Mouse (Mus musculus) left cerebral cortex, postnatal 25 days (tissue): Measurements from ENCODE around the gene Olfr464. TPM values are rescaled to one million over a fixed set of nuclear protein-coding genes. Genes with fewer than 3 reads are reported as not detected.
"Not testable (repeated sequence)": the region's sequence is repeated elsewhere in the genome, so short reads cannot be mapped to it uniquely, and the experiment has no call there.

Experiments used
- DNase-seq, 2 experiments: peaks; one replicate each; pipeline ENCODE4 v3.0.0; 2022; ENCODE audit warnings: low spot score in 2 of 2, mixed read lengths in 1 of 2
- intact Hi-C: fragments of 180-260 bp; cut with DNase I; formaldehyde crosslinking; loops from one replicate; pipeline ENCODE4 v1.15.1; 2025
- total RNA-seq, 2 experiments: library from RNA; stranded (reverse); gene quantifications; 2 replicates each; pipeline ENCODE4 v1.2.3; 2021

Olfr464 gene
- total RNA-seq, 2 experiments from 2014 or later, result 3.0 to 3.7 TPM

DNA sequence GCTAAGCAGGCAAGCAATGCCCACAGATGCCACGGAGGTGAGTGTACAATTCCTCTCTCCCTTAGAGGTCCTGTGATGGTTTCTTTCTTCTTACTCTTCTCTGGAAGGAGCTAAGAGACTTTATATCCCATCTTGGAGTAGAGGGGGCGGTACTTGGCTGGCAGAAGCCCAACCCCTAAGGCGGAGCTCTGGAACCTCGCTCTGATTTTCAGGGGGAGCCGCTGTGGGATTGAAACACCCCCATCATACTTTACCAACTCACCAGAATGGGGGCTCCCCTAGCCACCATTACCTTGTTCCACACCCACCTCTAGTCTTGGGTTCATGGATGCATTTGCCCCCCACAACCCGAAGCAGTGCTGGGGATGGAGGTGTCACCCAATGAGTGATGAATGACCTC, 45.3 kb downstream of the Olfr464 start, which contains the start of gene Epx:
Epx (minus strand) TSS at position 101 of the 400 bp plus-strand sequence.
- intact Hi-C loops, result no loop called here
- DNase-seq, result no peak

DNA sequence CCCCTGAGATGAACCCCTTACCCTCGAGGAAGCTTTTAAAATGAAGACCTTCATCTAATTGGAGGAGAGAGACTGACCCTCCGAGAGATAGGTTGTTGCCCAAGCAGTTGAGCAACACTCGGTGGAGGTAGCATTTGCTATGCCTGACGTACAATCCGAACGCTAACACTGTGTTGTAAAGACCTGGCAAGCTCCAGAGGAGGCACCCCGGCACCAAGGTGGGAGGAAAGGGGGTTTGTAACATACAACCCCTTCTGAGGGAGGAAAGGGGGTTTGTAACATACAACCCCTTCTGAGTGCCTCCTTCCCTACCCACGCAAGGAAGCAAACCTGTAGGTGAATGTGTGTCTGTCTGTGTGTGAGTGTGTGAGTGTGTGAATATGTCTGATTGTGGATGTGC, 49.0 kb downstream of the Olfr464 start:
- intact Hi-C loops, result loop anchor here (5.0 kb wide), 1 partner anchor 86 kb away; no protein-coding TSS in a partner anchor
- DNase-seq, result no peak

DNA sequence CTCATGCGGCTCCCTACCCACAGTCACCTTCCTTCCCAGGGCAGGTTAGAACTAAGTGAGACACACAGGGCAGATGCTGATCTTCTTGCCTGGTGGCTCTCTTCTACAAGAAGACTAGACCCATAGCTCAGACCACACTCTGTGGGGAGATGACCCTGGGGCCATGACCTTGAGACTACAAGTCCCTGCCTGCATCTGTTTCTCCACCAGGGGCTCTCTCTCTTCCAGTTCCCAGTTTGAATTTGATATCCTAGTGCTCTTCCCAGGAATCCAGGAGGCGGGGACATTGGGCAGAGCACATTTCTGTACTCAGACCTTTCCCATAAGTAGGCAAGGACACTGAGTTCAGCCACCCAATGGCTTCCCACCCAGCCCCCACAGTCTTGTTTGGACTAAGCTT, 50.7 kb downstream of the Olfr464 start:
- DNase-seq, result no peak
- intact Hi-C loops, result loop anchor here (5.0 kb wide), 1 partner anchor 87 kb away; no protein-coding TSS in a partner anchor

DNA sequence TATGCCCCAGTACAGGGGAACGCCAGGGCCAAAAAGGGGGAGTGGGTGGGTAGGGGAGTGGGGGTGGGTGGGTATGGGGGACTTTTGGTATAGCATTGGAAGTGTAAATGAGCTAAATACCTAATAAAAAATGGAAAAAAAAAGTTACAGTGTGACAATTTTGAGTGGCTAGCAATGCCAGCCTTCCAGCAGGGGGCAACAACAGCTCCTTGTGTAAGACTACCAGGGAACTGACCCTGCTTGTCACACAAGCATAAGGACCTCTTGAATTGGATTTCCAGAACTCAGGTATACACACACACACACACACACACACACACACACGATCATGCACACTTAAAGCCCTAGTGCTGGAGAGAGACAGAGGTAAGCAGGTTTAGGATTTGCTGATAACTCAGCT, 53.9 kb downstream of the Olfr464 start:
- intact Hi-C loops, result not testable (repeated sequence)
- peak in 1 of 2 experiments; percentile 10 for DNase-seq

Other genes with a start within 250 kb of the Olfr464 start
- 10 to 100 TPM; 69.9 to 86.3 TPM for gene Supt4a, start 183.4 kb downstream of the Olfr464 start, total RNA-seq
- 100 to 1,000 TPM; 165 to 189 TPM for gene Tspoap1, start 160.4 kb downstream of the Olfr464 start, total RNA-seq
- not detected for gene Mpo, start 127.4 kb downstream of the Olfr464 start, total RNA-seq
- under 1 TPM; 0.32 to 0.44 TPM for gene Lpo, start 92.7 kb downstream of the Olfr464 start, total RNA-seq
- 1 to 10 TPM; 4.2 to 4.4 TPM for gene Mks1, start 67.8 kb downstream of the Olfr464 start, total RNA-seq
- gene Epx, start 45.4 kb downstream of the Olfr464 start, total RNA-seq, result under 1 TPM in 1 of 2 experiments, not detected in 1; 0.39 TPM
- not detected for gene Olfr462, start 28.7 kb downstream of the Olfr464 start, total RNA-seq
- gene Olfr463, start 23.6 kb downstream of the Olfr464 start, total RNA-seq, result not detected
- 100 to 1,000 TPM; 580 to 594 TPM for gene Dynll2, start 66.6 kb upstream of the Olfr464 start, total RNA-seq
- 100 to 1,000 TPM; 177 to 190 TPM for gene Srsf1, start 126.4 kb upstream of the Olfr464 start, total RNA-seq
- 10 to 100 TPM; 23.6 to 25.8 TPM for gene Vezf1, start 147.3 kb upstream of the Olfr464 start, total RNA-seq
- gene Cuedc1, start 177.1 kb upstream of the Olfr464 start, total RNA-seq, result 10 to 100 TPM; 28.7 to 29.5 TPM